Mouse (Mus musculus) thymus, adult 2 months (tissue): ENCODE data around the gene Ubash3b.

ENCODE experiments used
- CTCF ChIP-seq: fragments of 200-500 bp; IDR thresholded peaks from 2 replicates; pipeline ENCODE4 v1.5.1; 2012; ENCODE audit warnings: mild to moderate bottlenecking, control low read depth, low read length, moderate library complexity, borderline replicate concordance; ENCODE audit not compliant: control insufficient read depth, poor library complexity, insufficient read depth; ENCODE audit errors: extremely low read depth
- POLR2A ChIP-seq: fragments of 200-500 bp; IDR thresholded peaks from 2 replicates; pipeline ENCODE4 v1.6.1; 2012; ENCODE audit warnings: mild to moderate bottlenecking, low read length, control low read depth, moderate library complexity; ENCODE audit not compliant: control insufficient read depth, poor library complexity, insufficient read depth; ENCODE audit errors: extremely low read depth

DNA sequence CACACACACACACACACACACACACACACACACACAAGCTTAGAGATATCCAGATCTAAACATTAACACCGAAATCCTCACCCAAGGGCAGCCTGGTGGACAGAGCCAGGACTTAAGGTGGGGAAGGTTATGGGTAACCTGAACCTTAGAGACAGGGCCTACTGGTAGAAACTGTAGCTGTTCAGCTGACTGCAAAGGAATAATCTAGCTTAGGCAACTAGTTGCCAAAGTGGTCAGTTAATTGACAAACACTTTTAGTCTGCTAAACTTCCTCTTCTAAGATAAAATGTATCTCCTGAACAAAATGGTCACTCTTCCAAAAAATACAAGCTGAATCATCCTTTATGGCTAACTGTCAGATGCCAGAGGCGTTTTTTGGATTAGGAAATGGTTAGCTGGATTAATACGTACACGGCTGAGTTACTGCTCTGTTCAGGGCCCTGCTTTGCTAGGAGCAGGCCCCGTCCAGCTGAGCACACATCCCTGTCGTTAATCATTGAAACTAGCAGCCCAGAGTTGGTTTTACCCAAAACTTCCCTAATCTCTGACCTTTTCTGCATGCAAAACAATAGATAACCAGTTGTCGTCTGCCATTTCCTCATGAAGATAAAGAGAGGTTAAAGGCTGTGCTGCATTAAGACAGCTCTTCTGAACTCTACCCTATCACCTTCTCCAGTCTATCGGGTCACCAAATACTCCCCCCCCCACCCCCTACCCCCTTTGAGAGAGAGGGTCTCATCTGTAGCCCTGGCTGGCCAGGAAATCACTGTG is 102.5 kb downstream of the Ubash3b start:
- TF ChIP-seq POLR2A = no peak
- no peak for TF ChIP-seq CTCF
